Mouse (Mus musculus) neural tube, embryonic 10.5 days (tissue): ENCODE data around the gene Igtp.
"Not testable (repeated sequence)": the region's sequence is repeated elsewhere in the genome, so short reads cannot be mapped to it uniquely, and the experiment has no call there.

Experiments
- DNase-seq: peaks from one replicate; pipeline ENCODE4 v3.0.0-alpha.2; 2017; ENCODE audit warnings: low spot score; ENCODE audit errors: extremely low spot score

Igtp gene

DNA sequence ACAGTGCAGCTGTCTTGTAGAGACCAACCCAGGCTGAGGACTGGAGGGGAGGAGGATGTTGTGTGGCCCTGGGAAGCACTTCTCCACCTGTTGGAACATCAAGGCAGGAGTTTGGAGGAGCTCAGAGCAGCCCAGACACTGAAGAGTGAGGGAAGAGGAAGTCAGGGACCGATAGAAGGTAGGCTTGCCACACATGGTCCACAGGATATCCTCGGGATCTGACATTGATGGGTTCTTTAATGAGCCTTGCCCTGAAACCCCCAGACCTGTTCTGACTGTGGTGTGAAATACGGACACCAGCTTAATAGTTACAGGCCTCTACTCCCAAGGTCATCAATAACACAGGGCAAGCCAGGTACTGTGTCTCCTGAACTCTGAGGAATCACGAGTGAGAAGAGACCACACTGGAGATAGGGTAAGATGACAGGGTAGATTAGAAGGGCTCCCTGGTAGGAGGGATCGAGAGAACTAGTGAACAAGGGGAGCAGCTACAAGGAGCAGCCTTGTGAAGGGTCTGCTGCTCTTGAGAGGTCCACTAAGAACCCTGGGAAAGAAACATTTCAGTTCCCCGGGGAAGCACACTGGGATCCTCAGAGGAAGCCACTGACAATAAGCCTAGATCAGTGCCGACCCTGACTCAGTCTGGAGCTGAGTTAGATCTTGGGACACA is 14.5 kb downstream of the Igtp start:
- DNase-seq = no peak

DNA sequence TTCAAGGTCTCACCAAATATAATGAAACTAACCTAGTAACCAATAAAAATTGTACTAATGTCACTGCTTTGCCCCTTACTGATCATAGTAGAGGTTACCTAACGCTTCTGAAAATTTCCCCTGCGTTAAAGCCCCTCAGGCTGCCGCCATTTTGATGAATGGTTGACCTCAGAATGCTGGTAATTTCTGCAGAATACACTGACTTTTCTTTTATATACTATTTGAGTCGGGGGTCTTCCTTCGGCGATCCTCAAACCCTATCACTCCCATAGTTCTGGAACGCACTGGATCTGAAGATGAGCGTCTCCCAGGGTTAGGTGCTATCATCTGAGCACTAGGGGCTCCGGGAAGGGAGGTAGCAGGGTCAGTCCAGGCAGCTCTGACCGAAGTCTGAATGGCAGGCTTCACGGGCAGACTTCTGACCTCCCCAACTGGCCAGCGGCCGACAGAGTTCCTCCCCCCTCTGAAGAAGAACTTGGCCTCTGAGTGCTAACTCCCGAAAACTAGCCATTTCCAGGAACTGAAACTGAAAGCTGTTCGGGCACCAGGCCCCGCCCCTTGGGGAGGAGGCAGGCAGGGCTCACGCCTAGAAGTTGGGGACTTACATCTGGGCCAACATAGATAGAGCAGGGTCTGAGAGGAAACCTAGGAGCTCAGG is 15.2 kb downstream of the Igtp start:
- DNase-seq = peak; percentile 27

DNA sequence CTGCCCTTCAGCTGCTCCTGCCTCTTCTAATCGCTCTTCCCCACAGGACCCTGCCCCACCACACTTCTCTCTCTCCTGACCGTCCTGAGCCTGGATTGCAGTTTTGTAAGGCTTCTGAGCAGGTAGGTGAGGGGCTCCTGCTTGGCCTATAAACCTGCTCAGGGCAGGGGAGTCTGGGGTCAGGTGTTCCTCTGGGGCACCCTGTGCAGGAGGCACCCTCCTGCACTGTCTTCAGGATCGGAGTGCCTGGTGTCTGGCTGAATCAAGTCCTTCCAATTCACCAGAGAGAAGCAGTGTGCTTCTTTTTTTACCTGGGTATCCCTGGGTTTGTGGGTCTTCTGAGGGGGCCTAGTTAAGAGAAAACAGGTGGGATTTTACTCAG is 15.7 kb downstream of the Igtp start:
- not testable (repeated sequence) for DNase-seq

DNA sequence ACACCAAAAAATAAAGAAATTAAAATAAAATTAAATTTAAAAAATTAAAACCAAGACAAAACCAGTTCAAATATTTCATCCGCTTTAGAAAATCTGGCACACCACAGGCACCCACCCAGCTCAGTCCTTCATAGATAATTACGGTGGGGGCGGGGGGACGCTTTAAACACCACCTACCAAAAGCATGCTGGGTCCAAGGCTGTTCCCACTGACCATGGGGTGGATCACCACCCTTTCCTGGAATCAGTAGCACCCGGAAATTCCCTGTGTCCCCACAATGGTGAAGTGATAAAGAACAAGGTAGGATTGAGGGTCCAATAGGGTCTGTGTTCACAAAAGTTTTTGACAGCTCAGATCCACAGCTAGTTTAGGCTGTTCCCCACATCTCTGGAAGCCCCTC is 16.5 kb downstream of the Igtp start:
- no peak for DNase-seq

DNA sequence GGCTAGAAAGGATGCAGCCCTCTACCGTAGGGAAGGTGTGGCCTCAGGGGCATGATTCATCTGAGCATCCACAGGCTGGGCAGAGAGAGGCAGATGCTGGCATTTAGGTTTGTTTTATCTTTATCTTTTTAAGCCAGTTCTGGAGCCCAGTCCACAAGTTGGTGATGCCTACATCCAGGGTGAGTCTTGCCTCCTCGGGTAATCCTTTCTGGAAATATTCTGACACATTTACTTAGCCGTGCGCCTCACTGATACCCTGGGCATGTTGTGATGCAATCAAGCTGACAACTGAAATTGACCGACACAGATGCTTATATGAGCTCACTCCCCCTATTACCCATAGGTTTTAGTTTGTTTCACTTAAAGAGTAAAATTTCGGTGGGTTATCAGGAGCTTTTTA is 17.5 kb downstream of the Igtp start:
- DNase-seq = no peak

DNA sequence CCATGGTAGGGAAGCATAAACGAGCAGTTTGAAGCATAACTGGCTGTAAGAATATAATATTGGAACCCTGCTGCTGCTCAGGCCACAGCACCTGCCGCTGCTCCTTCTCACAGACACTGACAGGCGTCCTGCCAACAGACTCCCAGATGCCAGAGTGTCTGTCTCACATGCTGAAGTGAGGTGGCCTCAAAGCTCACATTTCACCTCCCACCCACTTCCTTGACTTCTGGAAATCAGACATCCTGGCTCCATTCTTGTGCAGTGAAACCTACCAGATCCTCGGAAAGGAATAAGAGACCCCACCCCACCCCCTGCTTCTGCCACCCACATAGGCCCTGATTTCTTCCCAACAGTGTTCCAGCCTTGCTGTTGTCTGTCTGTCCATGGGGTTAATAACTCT is 24.4 kb downstream of the Igtp start:
- DNase-seq = no peak

DNA sequence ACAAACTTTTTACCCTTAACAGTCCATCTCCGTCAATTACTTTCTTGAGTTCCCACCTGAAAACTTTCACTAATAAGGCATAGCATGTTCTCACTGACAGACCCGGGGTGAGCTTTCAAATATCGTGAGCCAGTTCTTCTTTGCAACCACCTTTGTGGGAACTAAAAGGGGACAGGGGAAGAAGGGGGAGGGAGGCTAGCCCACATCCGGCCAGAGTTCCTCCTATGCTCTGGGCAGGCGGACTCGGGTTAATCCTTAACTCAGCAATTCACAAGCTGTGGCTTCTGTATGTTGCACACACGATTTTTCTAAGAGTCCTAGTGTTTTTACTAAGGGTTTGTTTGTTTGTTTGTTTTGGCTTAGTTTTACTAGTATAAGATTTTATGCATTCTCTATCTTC is 25.0 kb downstream of the Igtp start:
- no peak for DNase-seq

DNA sequence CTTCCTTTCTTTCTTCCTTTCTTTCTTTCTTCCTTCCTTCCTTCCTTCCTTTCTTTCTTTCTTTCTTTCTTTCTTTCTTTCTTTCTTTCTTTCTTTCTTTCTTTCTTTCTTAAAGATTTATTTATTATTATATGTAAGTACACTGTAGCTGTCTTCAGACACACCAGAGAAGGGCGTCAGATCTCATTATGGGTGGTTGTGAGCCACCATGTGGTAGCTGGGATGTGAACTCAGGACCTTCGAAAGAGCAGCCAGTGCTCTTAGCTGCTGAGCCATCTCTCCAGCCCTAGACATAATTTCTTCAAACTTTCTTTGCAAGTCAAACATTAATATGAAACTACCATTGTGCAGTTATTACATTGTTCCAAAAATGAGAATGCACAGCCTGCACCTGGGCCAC is 25.5 kb downstream of the Igtp start:
- not testable (repeated sequence) for DNase-seq

DNA sequence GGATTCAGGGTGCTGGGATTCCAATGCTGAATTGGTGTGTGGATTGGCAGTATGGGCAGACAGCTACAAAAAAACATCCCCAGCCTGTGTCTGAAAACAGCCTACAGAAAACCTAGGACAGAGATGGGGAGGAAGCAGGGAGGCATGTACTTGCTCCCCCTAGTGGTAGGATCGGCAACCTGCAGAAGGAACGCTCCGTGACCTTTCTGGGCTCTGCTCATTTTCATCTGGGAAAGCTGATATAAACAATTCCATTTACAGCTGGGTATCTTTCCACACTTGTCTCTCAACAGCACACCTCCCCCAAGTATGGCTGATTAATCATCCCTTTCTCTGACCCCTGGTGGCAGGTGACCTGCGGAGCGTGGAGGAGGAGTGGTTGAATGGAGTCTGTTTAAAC is 26.3 kb downstream of the Igtp start:
- DNase-seq = peak; percentile 81

DNA sequence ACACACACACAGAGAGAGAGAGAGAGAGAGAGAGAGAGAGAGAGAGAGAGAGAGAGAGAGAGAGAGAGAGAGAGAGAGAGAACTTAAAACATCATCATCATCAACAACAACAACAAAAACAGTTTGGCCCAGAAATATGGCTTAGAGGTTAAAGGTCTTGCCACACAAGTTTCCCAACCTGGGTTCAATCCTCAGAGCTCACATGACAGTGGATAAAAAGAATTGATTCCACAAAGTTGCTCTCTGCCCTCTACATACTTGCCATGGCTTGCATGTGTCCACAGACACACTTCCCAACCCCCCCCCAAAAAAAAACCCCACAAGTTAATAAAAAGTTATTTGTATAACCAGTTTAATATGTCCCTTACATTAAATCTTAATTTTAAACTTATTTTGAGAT is 27.1 kb downstream of the Igtp start:
- no peak for DNase-seq

DNA sequence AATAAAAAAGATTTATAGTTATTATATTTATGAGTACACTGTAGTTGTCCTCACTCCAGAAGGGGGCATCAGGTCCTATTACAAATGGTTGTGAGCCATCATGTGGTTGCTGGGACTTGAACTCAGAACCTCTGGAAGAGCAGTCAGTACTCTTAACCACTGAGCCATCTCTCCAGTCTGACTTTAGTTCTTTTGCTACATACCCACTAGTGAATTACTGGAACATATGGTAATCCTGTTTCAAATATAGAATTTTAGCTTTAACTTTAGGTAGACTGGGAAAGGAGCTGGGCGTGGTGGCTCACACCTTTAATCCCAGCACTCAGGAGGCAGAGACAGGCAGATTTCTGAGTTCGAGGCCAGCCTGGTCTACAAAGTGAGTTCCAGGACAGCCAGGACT is 28.7 kb downstream of the Igtp start:
- DNase-seq = not testable (repeated sequence)

DNA sequence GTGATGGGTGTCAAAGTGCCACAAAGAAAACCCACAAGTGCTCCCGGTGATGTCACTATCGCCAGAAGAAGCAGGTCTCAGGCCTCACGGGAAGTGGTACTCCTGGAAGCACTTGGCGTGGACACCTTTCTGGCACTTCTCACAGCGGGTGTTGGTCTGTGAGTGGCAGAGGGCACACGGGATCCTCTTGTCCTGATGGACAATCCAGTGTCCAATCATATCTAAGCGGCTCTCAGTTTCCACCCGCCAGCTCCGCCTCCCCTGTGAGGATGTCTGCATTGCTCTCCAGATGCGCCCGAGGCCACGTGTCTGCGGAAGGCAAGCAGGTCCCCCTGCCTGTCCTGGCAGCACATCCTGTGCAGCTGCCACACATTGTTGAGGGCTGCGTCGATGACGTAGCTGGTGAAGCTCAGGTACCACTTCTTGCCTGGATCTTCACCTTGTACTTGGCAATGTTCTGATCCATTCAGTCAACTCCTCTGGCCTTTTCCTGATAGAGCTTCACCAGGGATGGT is 31.1 kb downstream of the Igtp start:
- DNase-seq = no peak

DNA sequence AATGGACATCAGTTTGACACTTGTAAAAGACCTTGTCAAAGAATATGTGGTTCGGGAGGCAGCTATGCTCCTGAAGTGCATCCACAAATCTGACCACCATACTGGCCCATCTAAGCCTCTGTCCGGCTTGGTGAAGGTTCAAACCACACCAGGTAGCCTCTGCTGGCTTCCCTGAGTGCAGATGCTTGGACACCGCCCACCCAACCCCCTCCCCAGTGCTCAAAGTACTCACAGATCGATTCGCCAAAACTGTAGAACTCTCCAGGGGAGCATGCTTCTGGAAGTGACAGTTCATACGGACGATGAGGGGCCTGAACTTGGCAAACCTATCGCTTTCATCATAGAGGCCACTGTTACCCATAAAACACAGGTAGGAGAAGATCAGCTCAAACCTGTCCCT is 31.8 kb downstream of the Igtp start:
- DNase-seq = no peak

DNA sequence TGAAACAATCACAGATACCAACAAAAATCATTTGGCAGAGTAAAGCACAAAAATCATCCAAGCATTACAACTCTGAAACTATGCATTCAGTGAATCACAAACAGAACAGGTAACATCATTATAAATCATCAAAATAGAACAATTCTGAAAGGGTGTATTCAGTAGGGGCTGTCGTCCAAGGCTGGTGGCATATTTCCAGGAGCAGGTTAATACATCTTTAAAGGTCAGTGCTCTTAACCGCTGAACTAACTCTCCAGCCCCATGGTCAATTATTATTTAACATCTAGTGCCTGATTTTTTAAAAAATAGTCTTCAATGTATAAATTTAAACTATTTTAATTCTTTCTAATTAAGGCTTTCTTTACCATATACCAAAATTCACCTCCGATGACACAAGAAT is 35.2 kb downstream of the Igtp start:
- not testable (repeated sequence) for DNase-seq

DNA sequence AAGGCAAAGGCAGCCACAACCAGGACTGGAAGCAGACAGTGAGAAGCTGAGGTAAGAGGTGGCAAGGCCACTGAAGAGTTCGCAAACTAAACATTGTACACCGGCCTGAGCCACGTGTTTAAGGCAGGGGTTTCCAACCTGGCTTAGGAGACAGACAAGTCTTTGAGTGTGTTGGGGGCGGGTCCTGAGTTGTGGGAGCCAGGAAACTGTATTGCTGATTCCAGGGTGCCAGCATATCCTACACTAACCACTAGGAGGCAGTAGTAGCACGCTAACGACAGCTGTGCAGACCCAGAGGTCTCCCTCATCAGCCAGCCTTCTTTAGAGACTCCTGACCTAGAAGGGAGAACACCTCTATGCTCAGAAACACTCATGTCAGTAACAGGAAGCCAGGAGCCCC is 35.8 kb downstream of the Igtp start:
- peak; percentile 38 for DNase-seq

DNA sequence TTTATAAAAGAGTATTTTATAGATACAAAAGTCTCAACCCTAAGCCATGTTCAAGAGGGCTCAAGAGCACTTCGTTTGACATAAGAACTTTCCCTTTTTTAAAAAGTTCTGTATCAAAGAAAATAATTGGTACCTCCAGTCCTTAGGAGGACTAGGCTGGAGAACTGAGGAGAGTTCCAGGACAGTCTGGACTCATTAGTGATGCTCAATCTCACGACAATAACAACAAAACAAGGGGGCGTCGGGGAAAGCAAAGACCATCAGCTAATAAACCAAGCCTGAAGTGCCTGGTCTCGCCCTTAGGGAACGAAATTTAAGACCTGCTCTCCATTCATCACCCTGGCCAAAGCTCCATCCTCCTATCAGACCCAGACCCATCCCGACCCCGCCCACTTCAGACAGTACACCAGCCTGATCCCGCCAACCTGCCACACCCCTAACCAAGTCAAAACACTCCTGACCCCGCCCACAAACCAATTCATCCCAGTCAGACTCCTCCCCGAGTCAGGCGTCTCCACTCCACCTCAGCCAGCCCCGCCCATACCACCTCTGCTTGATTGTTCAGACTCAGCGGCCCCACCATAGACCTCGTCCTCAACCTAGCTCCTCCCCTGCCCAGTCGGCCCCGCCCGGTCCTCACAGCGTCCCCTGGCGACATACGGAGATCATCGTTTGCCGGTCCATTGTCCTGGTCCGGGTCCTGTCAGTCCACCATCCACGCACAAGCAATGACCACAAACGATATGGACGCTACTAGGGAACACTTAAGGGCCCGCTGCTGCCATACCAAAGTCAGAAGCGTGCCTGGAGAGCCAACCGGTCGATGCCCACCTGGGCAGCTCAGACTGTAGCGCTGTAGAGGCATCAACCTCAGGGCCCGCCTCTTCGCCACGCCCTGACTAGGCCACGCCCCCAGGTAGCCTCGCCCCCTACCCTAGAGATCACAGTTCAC is 39.8 kb downstream of the Igtp start:
- peak; percentile 79 for DNase-seq

DNA sequence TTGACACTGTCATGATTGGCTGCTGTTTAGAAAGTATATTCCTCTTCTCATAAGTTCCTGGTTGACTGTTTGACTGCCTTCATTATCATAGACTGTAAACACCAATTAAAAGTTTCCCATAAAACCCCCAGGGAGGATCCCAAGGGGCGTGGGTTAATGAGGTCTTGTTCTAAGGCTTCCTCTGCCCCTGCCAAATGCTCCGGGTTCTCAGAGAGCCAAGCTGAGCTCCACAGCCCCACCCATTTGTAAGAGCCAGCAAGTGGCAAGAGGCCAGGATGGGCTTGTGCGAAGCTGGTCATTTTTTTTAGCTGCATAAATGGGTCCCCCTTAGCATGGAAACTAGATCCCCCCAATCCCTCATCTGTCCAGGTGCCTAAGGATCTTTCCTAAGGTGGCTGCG is 47.9 kb downstream of the Igtp start:
- no peak for DNase-seq

DNA sequence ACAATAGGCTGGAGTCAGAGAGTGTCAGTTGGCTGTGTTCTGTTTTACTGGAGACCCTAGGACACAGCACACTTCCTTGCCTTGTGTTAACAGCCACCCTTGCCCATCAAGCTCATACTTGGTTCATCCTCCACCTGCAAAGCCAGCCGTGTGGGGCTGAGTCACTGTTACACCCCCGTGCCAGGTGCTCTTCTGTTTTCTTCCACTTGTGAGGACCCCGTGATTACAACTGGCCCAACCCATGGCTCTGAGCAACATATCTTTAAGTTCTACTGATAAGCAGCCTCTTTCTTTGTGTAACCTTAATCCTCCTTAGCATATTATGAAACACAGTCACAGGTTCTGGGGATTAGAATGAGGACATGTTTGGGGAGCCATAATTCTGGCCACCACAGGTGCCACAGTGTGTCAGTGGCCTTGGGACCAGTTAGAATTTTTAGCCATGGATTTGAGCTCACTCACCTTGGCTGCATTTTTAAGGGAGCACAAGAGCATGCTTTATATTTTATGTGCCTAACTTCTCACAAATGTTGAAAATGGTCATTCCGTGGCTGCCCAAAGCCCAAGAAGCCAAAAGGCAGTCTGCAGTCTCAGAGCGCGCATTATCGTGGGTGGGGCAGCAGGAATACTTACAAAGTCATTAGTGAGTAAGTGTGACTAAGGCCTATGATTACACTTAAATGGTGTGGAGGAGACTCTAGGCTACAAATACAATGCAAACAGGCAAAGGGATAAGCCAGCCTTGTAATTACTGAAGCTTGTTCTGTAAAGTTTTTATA is 50.0 kb downstream of the Igtp start:
- DNase-seq = no peak

DNA sequence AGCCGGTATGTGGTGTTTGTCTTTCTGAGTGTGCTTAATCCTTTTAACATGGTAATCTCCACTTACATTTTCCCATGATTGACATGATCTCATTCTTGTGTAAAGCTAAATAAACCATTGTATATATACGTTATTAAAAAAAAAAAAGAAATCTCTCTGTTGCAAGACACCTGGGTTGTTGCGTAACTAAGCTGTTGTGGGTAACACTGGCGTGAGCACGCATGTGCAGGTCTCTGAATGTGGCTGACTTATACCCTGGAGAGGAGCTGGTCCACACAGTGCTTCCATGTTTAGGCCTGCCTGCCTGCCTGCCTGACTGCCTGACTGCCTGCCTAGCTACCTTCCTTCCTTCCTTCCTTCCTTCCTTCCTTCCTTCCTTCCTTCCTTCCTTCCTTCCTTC is 51.2 kb downstream of the Igtp start:
- DNase-seq = no peak

DNA sequence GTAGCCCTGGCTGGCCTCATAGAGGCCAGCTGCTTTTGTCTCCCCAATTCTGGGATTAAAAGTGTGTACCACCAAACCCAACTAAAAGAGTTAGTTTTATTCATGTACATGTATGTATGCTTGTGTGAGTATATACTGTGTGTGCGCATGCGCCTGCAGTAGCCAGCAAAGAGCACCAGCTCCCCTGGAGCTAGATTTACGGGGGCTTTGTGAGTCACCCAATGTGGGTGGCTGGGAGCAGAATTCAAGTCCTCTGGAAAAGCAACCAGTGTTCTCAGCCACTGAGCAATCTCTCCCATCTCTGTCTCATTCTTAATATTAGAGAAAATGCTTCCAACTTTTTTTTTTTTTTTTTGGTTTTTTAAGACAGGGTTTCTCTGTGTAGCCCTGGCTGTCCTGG is 55.1 kb downstream of the Igtp start:
- DNase-seq = no peak
